Mouse (Mus musculus): ENCODE data around the gene Nckap1l.

DNA sequence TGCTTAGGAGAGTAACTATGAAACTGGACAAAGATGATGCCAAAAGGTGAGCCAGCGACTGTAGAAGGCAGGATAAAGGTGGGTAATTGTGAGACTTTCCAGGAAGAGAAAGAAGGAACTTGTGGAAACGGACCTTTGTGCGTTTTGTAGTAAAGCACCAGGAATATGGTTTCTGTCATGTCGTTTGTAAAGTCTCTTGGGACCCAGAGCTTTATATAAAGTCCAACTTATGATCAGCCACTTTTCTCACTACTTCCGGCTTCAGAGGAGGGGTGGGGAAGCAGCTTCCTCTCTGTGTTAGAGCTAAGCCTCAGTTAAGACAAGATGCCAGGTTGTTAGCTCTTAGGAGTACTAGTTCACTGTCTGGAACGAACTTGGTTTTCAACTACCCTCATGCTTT is 855 bp downstream of the Nckap1l start:
- no peak for TF ChIP-seq CTCF (IDR thresholded peaks at IDR 0.05; ENCODE audit: borderline replicate concordance, control insufficient read depth, extremely low read depth, insufficient read depth, low read length, poor library complexity)
- no peak for TF ChIP-seq POLR2A (IDR thresholded peaks at IDR 0.05; ENCODE audit: control insufficient read depth, extremely low read depth, insufficient read depth, low read length, poor library complexity)
